Mouse (Mus musculus) liver, embryonic 15.5 days (tissue): Measurements from ENCODE around the gene Sema3g. TPM values are rescaled to one million over a fixed set of nuclear protein-coding genes. Genes with fewer than 3 reads are reported as not detected.

Experiments used
- ATAC-seq: fragments of 200-750 bp; cut with Nextera tagmentation; 2 replicates; pipeline ENCODE4 v1.8.0; 2017; ENCODE audit warnings: moderate number of reproducible peaks, mild to moderate bottlenecking, moderate library complexity; ENCODE audit not compliant: insufficient read depth
- H3K27ac ChIP-seq: fragments of 300-500 bp; sonication (generic); replicated peaks from 2 replicates; pipeline ENCODE4 v1.5.1; 2015; ENCODE audit warnings: mild to moderate bottlenecking, inconsistent platforms
- H3K27me3 ChIP-seq: fragments of 300-500 bp; sonication (generic); 2 replicates; pipeline ENCODE4 v1.6.1; 2015; ENCODE audit warnings: mild to moderate bottlenecking, inconsistent platforms
- H3K36me3 ChIP-seq: fragments of 300-500 bp; sonication (generic); replicated peaks from 2 replicates; pipeline ENCODE4 v1.6.1; 2015; ENCODE audit warnings: moderate library complexity, mild to moderate bottlenecking, inconsistent platforms
- H3K4me1 ChIP-seq: fragments of 300-500 bp; sonication (generic); replicated peaks from 2 replicates; pipeline ENCODE4 v1.6.1; 2015; ENCODE audit warnings: inconsistent platforms
- H3K4me2 ChIP-seq: fragments of 300-500 bp; sonication (generic); 2 replicates; pipeline ENCODE4 v1.6.1; 2015; ENCODE audit warnings: moderate library complexity, mild to moderate bottlenecking, inconsistent platforms
- H3K4me3 ChIP-seq: fragments of 300-500 bp; sonication (generic); replicated peaks from 2 replicates; pipeline ENCODE4 v1.5.1; 2015; ENCODE audit warnings: mild to moderate bottlenecking, inconsistent platforms
- H3K9ac ChIP-seq: fragments of 300-500 bp; sonication (generic); 2 replicates; pipeline ENCODE4 v1.6.1; 2015; ENCODE audit warnings: moderate library complexity, mild to moderate bottlenecking, inconsistent platforms
- H3K9me3 ChIP-seq: fragments of 300-500 bp; sonication (generic); replicated peaks from 2 replicates; pipeline ENCODE4 v1.6.1; 2016; ENCODE audit warnings: inconsistent platforms
- WGBS: fragments of 180-500 bp; shearing (Covaris S2); methylation state at CpG from one replicate; pipeline ENCODE4 v1.1.7; 2015; ENCODE audit warnings: mixed read lengths; ENCODE audit not compliant: insufficient replicate concordance; 5-methylcytosine and 5-hydroxymethylcytosine counted together
- polyA plus RNA-seq: library from polyadenylated mRNA; unstranded; fragments of >200 nt; fragmentation: Nextera tagmentation; extraction: Ambion mirVana; gene quantifications from 2 replicates; pipeline ENCODE4 v1.2.1, GENCODE M21; 2015

Gene Sema3g
- polyA plus RNA-seq, 1 experiment from 2014 or later: 0.03 TPM

GRCm38 (mm10) chr14:31195521-31195920 is 22.1 kb upstream of the Sema3g start:
- peaks cover 76% of the 10 kb centered on the region for H3K36me3 ChIP-seq
- WGBS: 86% methylated on average over 4 of the region's 4 CpGs
- no peaks in the 10 kb centered on the region for H3K9me3 ChIP-seq
- peaks cover 39% of the 10 kb centered on the region for H3K4me1 ChIP-seq
- no peak overlapping the region for H3K4me3 ChIP-seq
- H3K27ac ChIP-seq: peak overlapping the region; percentile 36; the same call in 1 of the 2 replicates
- no peak overlapping the region for H3K4me2 ChIP-seq
- no peak for ATAC-seq
- no peaks in the 10 kb centered on the region for H3K27me3 ChIP-seq
- no peak overlapping the region for H3K9ac ChIP-seq

GRCm38 (mm10) chr14:31195968-31196367 is 21.7 kb upstream of the Sema3g start:
- peaks cover 41% of the 10 kb centered on the region for H3K4me1 ChIP-seq
- no peak for ATAC-seq
- no peaks in the 10 kb centered on the region for H3K9me3 ChIP-seq
- H3K36me3 ChIP-seq: peaks cover 75% of the 10 kb centered on the region
- no peaks in the 10 kb centered on the region for H3K27me3 ChIP-seq
- no peak overlapping the region for H3K9ac ChIP-seq
- no peak overlapping the region for H3K4me3 ChIP-seq
- no peak overlapping the region for H3K4me2 ChIP-seq
- H3K27ac ChIP-seq: peak overlapping the region; percentile 36; the same call in 1 of the 2 replicates

- no peaks in the 10 kb centered on the region for H3K9me3 ChIP-seq
- no peak overlapping the region for H3K27ac ChIP-seq
- H3K36me3 ChIP-seq: peaks cover 74% of the 10 kb centered on the region
- no peaks in the 10 kb centered on the region for H3K27me3 ChIP-seq
- H3K4me3 ChIP-seq: no peak overlapping the region
- H3K4me1 ChIP-seq: peaks cover 48% of the 10 kb centered on the region
- peak overlapping the region; percentile 6; the same call in 1 of the 2 replicates for H3K4me2 ChIP-seq
- no peak overlapping the region for H3K9ac ChIP-seq
- WGBS: 59% methylated on average over 16 of the region's 16 CpGs
- ATAC-seq: no peak
Observed at GRCm38 (mm10) chr14:31197547-31198516, 19.8 kb upstream of the Sema3g start.

GRCm38 (mm10) chr14:31199599-31199998 is 18.1 kb upstream of the Sema3g start:
- no peak overlapping the region for H3K4me2 ChIP-seq
- H3K36me3 ChIP-seq: peaks cover 80% of the 10 kb centered on the region
- no peak overlapping the region for H3K9ac ChIP-seq
- H3K4me3 ChIP-seq: no peak overlapping the region
- no peaks in the 10 kb centered on the region for H3K27me3 ChIP-seq
- peaks cover 50% of the 10 kb centered on the region for H3K4me1 ChIP-seq
- WGBS: 81% methylated on average over 7 of the region's 7 CpGs
- H3K9me3 ChIP-seq: no peaks in the 10 kb centered on the region
- H3K27ac ChIP-seq: peak overlapping the region; percentile 64
- peak; percentile 48; the same call in 1 of the 2 replicates for ATAC-seq

- ATAC-seq: peak; percentile 65; the same call in 1 of the 2 replicates
- H3K4me3 ChIP-seq: no peak overlapping the region
- 70% methylated on average over 3 of the region's 3 CpGs for WGBS
- H3K36me3 ChIP-seq: peaks cover 76% of the 10 kb centered on the region
- H3K27ac ChIP-seq: peak overlapping the region; percentile 64
- no peak overlapping the region for H3K9ac ChIP-seq
- peaks cover 51% of the 10 kb centered on the region for H3K4me1 ChIP-seq
- no peaks in the 10 kb centered on the region for H3K9me3 ChIP-seq
- no peak overlapping the region for H3K4me2 ChIP-seq
- no peaks in the 10 kb centered on the region for H3K27me3 ChIP-seq
Observed at GRCm38 (mm10) chr14:31200038-31200437, 17.6 kb upstream of the Sema3g start.

- Histone ChIP-seq H3K4me2 (peak overlapping the region; percentile 91), H3K4me3 (peak overlapping the region; percentile 83), H3K27ac (peak overlapping the region; percentile 88), H3K36me3 (peaks cover 44% of the 10 kb centered on the region), H3K4me1 (peaks cover 61% of the 10 kb centered on the region), H3K27me3 (0 out of 2 replicates have a peak, but pooled peaks cover 3% of the 10 kb centered on the region), H3K9me3 (no peaks in the 10 kb centered on the region), H3K9ac (peak overlapping the region; percentile 87)
- 36% methylated on average over 4 of the region's 4 CpGs for WGBS
- ATAC-seq: no peak
Observed at GRCm38 (mm10) chr14:31204844-31205243, 12.8 kb upstream of the Sema3g start.

GRCm38 (mm10) chr14:31205244-31205561 is 12.5 kb upstream of the Sema3g start:
- H3K4me2 ChIP-seq: peak overlapping the region; percentile 91
- peaks cover 61% of the 10 kb centered on the region for H3K4me1 ChIP-seq
- peaks cover 41% of the 10 kb centered on the region for H3K36me3 ChIP-seq
- peak overlapping the region; percentile 83 for H3K4me3 ChIP-seq
- 0 out of 2 replicates have a peak, but pooled peaks cover 3% of the 10 kb centered on the region for H3K27me3 ChIP-seq
- 14% methylated on average over 8 of the region's 8 CpGs for WGBS
- H3K9ac ChIP-seq: peak overlapping the region; percentile 87
- H3K9me3 ChIP-seq: no peaks in the 10 kb centered on the region
- no peak for ATAC-seq
- H3K27ac ChIP-seq: peak overlapping the region; percentile 88

- Histone ChIP-seq H3K4me2 (peak overlapping the region; percentile 91), H3K27me3 (0 out of 2 replicates have a peak, but pooled peaks cover 3% of the 10 kb centered on the region), H3K27ac (peak overlapping the region; percentile 88), H3K36me3 (peaks cover 36% of the 10 kb centered on the region), H3K9me3 (no peaks in the 10 kb centered on the region), H3K4me1 (peaks cover 55% of the 10 kb centered on the region), H3K9ac (peak overlapping the region; percentile 87), H3K4me3 (peak overlapping the region; percentile 83)
- ATAC-seq: peak; percentile 30
- under 1% methylated on average over 39 of the region's 39 CpGs for WGBS
Observed at GRCm38 (mm10) chr14:31205562-31206467, 11.8 kb upstream of the Sema3g start.

- Histone ChIP-seq H3K9ac (peak overlapping the region; percentile 87), H3K9me3 (no peaks in the 10 kb centered on the region), H3K4me3 (peak overlapping the region; percentile 83), H3K4me2 (peak overlapping the region; percentile 91), H3K27ac (peak overlapping the region; percentile 88), H3K4me1 (peaks cover 56% of the 10 kb centered on the region), H3K27me3 (0 out of 2 replicates have a peak, but pooled peaks cover 3% of the 10 kb centered on the region), H3K36me3 (peaks cover 30% of the 10 kb centered on the region)
- peak; percentile 73 for ATAC-seq
- under 1% methylated on average over 47 of the region's 48 CpGs for WGBS
Observed at GRCm38 (mm10) chr14:31206472-31206981, 11.1 kb upstream of the Sema3g start.

GRCm38 (mm10) chr14:31207070-31207830 is 10.4 kb upstream of the Sema3g start:
- H3K4me3 ChIP-seq: peak overlapping the region; percentile 83
- peaks cover 55% of the 10 kb centered on the region for H3K4me1 ChIP-seq
- peak overlapping the region; percentile 91 for H3K4me2 ChIP-seq
- H3K9ac ChIP-seq: peak overlapping the region; percentile 87
- H3K36me3 ChIP-seq: peaks cover 23% of the 10 kb centered on the region
- peak; percentile 65 for ATAC-seq
- no peaks in the 10 kb centered on the region for H3K9me3 ChIP-seq
- 63% methylated on average over 13 of the region's 13 CpGs for WGBS
- peak overlapping the region; percentile 88 for H3K27ac ChIP-seq
- H3K27me3 ChIP-seq: 0 out of 2 replicates have a peak, but pooled peaks cover 3% of the 10 kb centered on the region
